Mouse (Mus musculus) megakaryocyte-erythroid progenitor cell, adult 5-6 weeks (primary cell): ENCODE data around the gene Spaca9. TPM values are rescaled to one million over a fixed set of nuclear protein-coding genes. Genes with fewer than 3 reads are reported as not detected.

Experiments used
- ATAC-seq: replicated peaks from 2 replicates; pipeline ENCODE4 v1.8.0; 2016; ENCODE audit warnings: mild to moderate bottlenecking, inconsistent platforms; ENCODE audit not compliant: severe bottlenecking, poor library complexity, low FRiP score, low TSS enrichment
- total RNA-seq, 2 experiments: library from RNA; stranded (forward) in 1 of 2; stranded (reverse) in 1 of 2; fragments of 200-1000, 215-1000 nt in 1 of 2; fragments of >200 nt in 1 of 2; fragmentation: Nextera tagmentation in 1 of 2; gene quantifications; 2 replicates each; pipeline ENCODE4 v1.2.3; 2014 to 2017

The Spaca9 gene
- total RNA-seq (2014; fragmentation: Nextera tagmentation) (2.7 TPM in 1 of 2 replicates, not detected in the other), total RNA-seq (2017) (not detected in 2 replicates)

DNA sequence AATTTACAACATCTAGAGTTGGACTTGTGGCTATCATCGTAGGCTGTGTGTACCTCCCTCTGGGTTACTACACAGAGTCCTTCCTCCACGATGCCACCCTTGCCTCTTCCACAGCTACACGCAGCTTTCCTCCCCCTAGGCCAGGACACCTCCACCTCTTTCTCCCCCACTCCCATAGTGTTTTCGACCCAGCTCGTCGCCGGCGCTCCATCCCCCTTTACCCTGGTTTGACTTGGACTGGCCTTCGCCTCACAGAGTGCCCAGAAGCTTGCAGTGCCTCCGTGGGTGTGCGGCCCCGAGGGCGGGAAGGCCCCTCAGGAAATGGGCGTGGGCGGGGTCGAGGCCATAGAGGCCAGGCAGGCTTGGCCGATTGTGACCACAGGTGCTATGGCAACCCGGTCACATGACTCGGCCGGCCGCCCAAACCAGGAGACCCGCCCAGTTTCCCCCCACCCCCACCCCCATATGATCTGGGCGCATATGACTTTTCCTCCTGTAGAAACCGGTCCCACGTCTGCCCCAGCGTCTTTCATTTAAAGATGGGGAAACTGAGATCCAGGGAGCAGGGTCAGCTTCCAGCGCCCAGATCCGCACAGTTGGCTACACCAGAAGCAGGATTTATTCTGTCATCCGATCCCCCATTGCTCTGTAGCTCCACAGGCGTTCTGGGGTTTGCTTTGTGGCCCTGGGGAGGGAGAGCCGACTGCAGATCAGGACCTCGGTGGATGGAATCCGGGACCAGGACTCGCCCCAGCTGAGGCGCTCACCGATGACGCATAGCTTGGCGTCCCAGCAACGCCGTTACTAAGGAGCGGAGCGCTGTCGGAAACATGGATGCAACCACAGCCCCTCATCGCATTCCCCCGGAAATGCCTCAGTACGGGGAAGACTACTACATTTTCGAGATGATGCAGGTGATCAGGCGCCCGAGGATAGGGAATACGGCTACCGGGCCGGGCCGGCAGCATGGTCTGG, at the start of gene Spaca9, which contains the start of gene Ak8:
TSS of gene Spaca9 (minus strand) at position 367 of the 975 bp plus-strand sequence.
TSS of gene Ak8 (plus strand) at position 804 of the 975 bp plus-strand sequence.
- no peak for ATAC-seq

DNA sequence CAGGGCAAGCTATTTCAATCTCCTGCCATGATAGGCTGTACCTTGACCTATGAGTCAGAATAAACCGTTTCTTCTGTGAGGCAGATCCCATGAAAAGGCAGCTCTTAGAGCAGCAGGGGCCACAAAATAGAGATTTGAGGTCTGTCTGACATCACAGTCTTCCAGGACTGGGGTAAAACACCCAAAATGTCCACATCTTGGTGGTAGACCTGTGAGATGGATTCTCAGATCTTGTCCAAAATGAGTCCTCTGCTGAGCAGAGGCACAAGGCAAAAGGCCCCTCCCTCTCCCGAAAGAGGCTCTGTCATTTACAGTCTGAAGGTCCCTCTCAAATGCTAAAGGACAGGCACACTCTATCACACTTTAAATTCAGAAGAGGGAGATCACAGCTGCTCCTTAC, 48.2 kb upstream of the Spaca9 start:
- ATAC-seq, result no peak

DNA sequence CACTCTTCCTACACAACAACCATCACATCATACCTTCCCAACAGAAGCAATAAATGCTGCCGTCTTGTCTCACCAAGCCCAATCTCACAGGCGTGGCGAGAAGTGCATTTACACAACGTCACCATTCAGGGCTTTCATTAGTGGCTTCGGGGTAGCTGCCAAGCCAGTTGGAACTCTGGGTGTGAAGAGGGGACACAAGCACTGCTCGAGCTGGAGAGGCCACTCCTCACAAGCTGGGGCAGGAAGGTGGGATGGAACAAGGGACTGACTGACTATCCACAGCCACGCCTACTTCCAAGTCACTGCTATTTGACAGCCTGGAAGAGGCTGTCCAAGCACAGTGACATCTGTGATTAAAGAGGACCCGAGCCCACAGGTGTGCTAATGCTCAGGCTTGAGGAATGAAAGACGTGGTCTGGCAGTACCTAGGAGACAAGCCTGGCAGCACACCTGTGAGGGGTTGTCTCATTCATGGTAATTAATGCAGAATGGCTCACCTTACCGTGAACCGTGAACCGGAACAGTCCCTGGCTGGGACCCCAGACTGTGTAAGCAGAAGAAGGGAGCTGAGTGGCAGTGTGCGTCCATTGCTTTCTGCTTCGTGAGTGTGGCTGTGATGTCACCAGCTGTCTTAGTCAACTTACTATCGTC, 47.3 kb upstream of the Spaca9 start:
- ATAC-seq, result no peak

DNA sequence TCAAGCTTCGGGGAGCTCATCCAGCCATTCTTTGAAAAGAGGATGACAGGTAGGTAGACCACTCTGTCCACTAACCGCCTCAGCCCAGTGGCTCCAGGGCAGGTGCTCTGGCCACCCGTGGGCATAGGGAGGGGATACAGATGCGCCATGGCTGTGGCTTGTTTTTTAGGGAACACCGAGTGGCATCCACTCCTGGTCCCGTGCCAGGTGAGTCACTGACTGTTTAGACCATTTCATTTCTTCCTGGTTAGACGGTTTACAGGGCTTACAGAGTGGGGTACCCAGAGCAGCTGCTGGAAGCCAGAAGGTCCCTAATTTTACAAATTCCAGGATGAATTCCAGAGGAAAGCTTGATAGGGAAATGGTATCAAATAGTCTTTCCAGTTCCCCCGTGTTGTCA, 43.2 kb upstream of the Spaca9 start:
- no peak for ATAC-seq

DNA sequence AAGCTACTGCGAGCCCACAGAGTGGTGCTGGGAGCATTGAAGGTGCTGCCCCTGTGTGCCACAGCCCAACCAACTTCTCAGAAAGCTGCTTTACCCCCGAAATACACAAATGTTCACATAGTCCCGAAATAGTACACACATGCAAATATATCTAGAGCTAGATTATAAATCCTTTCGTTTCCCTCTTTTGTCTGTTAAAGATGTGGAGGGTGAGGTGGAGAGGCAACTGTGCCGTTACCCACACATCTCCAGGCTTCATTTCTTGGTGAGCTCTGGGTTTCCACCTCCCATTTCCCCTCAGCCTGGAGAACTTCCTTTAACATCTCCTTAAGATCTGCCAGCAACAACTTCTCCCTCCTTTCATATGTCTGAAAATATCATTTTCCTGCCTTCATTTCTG, 40.6 kb upstream of the Spaca9 start:
- ATAC-seq, result no peak

DNA sequence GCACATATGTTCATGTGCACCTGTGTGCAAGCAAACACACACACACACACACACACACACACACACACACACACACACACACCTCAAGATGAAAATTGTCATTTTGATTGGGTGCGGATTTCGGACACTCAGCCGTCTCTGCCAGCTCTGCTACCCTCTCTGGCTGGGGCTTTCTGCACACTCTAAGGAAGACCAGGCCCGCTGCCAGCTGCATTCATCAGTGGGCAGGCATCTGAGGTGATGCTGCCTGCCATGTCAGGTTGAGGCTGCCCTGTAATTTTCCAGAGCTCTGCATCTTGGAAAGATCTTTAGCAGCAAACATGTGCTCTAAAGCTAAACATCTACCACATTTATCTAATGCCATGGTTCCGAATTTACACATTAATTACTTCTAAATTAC, 37.6 kb upstream of the Spaca9 start:
- ATAC-seq, result no peak

DNA sequence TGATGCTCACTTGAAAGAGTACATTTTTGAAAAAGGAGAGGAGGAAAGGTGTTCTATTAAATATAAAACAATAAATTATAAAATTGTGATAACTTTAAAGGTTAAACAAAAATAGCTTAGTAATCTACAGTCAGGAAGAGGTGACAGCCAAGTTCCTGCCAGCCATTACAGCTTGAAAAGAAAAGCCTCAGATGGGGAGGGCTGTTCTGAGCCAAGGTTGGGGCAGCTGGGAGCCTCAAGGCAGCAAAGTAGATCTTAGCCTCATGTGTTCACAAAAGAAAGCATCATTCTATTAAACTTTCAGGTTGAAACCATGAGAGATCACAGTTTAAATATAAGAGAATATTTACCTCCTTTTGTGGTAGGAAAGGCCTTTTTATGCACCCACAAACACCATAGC, 31.1 kb upstream of the Spaca9 start:
- ATAC-seq, result no peak

DNA sequence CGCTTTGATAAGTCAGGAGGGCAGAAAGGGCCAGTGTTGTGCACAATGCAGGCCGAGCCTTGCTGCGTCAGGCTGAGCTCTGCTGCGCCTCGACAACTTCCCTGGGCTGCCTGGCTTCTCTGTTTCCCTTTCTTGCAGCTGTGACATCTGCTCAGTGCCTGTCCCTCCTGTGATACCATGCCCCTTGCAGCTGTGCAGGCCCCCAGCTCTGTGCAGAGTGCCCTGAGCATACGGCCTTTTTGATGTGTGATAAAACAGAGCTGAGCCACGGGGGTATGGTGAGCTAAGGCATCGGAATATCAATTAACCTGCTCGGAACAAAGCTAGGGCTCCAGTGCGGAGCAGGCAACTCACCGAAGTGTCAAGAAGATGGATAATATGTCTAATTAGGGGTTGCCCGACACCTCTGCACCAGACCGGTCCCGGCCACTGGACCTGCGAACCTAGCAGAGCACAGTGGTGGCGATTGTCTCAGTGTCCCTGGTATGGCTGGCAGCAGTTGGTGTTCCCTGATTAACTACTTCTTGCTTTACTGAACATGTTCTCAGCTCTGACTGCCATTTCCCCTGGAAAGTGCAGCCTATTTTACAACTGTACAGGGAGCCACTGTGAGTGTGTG, 28.4 kb upstream of the Spaca9 start:
- ATAC-seq, result no peak

DNA sequence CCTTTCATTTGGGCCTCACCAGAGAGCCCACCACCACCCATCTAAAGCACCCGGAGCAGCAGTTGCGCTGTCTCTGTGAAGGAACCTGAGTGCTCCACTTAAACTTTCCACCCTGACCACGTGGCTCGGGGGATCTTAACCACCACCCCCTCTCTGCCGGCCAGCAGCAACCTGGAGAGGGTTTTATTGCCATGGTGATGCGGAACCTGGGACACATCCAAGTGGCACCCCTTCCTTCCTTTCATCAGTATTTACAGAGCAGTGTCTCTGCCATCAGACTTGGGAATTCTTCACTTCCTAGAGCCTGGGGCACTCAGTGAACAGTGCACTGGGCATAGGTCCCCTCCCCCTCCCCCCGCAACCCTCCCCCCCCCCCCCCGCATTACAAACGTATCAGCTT, 24.4 kb upstream of the Spaca9 start:
- no peak for ATAC-seq

DNA sequence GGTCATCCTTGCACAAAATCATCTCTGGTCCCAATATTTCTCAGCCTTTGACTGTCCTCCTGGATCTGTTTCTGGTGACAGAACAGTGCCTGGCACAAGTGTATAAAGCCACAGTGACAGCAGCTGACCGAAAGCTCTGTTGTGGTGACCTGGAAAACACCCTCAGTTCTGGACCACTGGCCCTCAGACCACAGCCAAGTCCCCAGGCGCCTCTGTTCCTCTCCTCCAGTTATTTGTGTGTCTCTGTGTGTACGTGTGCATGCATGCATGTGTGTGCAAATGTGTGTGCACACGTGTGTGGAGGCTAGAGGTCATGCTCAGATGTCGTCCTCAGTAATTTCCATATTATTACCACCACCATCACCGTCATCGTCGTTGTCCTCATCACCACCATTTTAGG, 22.9 kb upstream of the Spaca9 start:
- ATAC-seq, result no peak

DNA sequence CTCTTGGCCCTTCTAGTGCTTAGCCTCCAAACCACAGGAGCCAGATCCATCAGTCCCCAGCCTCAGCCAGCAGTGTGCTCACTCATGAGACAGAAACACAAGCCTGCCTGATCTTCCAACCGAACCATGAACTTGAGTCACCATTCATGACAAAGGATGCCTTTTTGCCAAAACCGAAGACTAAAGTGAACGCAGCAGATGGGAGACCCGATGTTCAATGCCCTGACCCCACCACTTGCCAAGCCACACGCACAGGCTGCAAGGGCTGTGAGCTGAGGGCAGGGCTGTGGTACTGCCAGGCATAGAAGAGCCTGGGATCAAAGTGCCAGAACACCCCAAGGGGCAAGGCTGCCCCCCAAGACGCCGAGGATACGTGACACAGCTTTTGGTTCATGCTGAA, 13.5 kb upstream of the Spaca9 start:
- no peak for ATAC-seq

DNA sequence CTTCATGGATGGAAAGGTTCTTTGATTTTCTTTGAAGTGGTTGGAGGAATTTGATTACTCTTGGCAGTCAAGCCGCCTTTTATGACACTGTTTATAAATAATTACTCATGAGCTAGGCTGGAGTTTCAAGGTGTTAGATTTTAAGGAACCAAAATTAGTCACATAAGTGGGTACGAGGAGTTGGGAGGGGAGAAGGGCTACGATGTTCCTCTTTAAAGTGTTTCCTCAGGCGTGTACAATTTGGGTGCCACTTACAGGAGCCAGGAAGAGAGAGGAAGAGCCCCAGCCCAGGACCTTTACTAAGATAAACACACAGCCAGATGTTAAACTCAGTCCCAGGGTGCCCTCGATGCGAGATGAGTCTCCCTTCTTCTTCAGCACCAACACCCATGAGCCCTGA, 7.3 kb upstream of the Spaca9 start:
- no peak for ATAC-seq

DNA sequence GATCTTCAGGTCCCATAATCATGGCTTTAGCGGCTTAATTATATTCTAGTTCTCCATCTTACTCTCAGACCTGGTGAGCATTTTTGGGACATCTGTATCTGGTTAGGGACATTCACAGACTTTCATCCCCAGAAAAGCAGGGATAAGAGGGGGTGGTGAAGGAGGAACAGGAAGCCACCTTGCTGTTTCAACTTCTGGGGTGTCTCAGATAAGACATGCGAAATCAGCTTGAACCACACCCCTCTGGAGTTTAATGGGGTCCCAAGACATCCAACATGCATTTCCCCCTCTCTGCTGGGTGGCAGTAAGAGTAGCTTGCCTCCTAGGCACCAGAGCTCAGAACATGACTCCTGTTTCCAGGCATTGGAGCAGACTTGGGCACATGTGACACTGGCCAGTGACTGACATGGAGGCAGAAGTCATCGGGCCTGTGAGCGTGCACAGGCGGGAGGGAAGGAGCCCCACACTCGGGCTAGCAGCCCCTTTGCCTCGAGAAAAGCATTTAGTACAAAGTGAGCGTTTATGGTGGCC, 6.6 kb upstream of the Spaca9 start:
- no peak for ATAC-seq

DNA sequence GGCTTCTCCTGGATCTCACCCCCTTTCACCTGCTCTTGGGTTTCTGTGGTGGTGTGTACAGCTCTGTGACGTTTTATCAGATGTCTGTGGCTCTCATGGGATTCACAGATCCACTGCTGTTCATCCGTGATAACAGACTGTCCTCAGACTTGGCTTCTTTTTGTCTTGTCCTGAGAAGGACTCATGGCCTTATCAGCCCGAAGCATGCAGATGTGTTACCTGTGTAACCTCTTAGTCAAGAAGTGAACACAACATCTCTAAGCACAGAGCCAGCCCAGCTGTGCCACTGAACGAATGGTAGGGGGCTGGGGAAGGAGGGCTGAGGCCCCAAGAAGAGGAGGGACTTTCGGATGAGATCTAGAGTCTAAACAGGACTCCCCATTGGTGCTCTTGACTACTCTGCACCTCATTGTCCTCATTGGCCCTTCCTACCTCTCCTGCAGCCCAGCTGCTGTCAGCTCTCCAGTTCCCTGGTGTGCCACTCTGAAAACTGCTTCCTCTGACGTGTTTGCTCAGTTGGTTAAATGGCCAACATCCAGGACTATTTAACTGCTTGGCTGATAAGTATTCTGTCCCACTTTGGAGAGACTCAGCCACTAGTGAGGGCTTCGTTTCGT, 2.2 kb upstream of the Spaca9 start:
- peak; percentile 82 for ATAC-seq

DNA sequence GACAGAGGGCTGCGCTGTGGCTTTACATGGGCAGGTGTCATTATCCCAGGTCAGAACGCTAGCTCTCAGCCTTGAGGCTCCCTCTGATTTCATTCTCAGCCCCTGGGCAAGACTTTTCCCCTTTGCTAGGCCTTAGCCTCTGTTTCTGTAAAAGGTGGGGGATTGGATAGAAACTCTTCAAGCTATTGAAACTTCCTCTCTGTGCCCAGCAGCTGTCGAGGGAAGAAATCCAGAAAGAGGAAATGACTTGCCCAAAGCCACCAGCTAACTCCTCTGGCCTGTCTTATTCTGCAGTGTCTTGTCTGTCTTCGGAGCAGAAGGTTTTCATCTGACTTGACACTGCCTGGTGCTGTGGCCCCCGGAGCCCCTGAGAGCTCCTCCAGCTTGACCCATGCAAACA, 961 bp downstream of the Spaca9 start:
- ATAC-seq, result no peak

DNA sequence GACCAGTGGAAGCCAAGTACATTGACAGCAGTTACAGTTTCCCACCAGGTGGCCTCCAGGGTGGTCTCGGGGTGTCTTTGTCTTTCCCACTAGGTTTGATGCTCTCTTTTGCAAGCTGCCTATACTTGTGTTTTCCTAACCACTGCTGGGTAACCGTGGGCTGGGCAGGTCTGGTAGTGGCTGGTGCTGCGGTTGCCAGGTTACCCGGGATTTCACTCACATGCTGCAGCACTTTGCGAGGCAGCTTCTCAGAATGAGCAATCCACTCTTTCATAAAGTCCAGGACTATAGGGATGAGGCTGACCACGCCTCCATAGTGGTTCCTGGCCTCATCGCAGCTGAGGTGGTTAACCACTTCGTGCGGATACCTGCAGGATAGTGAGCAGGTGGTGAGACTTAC, 6.8 kb downstream of the Spaca9 start:
- ATAC-seq, result no peak

DNA sequence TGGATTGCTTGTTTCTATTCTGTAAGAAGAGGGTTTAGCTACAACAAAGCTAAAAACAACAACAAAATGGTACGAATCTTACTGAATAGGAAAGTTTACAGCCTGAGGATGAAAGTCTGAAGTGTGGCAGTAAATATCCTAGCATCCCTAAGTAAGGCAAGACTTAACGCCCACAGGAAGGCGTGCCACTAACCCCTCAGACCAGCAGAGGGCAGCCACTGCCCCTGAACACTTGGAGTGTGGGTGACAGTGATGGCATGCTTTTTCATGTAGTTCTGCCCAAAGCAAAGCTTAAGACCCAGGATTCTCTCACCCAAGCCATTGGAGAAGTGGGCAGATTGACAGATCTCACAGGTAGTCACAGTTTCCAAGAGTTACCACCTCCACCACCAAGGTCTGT, 11.1 kb downstream of the Spaca9 start:
- ATAC-seq, result peak; percentile 79

DNA sequence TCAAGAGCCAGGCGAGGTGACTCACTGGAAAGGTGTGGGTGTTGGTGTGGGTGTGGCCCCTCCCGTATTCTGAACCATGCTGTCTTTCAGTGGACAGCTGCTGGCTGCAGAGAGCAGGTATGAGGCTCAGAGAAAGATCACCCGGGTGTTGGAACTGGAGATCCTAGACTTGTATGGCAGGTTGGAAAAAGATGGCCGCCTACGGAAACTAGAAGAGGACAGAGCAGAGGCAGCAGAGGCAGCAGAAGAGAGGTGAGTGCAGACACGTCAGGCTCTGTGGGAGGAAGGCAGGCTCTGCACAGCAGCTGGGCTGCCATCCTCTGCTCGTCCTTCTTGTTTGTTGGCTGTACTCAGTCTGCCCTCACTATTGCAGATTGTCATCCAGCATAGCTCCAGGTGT, 13.6 kb downstream of the Spaca9 start:
- ATAC-seq, result no peak

DNA sequence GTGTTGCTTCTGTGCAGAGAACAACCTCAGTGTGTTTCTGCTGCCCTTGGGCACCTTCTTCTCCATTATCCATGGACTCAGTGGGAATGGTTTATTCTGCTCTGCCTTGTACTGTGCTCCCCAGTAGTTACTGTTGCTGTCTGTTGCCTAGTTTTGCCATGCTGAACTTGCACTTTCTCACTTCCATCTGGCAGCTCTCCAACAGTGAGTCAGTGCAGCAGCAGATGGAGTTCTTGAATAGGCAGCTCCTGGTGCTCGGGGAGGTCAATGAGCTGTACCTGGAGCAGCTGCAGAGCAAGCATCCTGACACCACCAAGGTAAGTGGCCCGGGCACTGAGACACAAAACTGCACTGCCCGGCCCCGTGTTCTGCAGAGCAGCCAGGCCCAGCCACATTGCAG, 17.8 kb downstream of the Spaca9 start:
- no peak for ATAC-seq

DNA sequence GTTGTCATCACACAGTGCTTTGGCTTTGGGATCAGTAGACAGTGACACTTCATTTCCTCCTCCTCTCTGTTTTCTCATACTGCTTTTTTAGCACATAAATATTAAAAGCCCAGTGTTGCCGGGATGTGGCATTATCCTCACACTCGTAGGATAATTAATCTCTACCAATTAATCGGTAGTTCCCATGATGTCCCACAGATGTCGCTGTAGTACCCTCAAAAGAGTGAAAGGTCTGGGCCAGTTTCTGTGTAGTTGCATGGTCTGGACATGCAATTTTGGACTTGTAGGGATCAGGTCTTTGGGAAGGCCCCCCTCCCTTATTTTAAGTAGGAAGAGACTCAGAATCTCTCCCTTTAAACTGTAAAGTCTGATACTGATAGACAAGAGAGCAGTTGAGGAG, 18.8 kb downstream of the Spaca9 start:
- peak; percentile 65 for ATAC-seq
